Mouse (Mus musculus) testis, postnatal 14 days (tissue): ENCODE data around the gene A4gnt.
"Not testable (repeated sequence)": the region's sequence is repeated elsewhere in the genome, so short reads cannot be mapped to it uniquely, and the experiment has no call there.

ENCODE experiments used
- DNase-seq: peaks from one replicate; pipeline ENCODE4 v3.0.0; 2021; ENCODE audit warnings: low spot score

A4gnt gene

GRCm38 (mm10) chr9:99612202-99612601 lies at the start of gene A4gnt:
TSS of gene A4gnt (plus strand) at chr9:99612502.
- no peak for DNase-seq

- DNase-seq = peak; percentile 37
Measured at GRCm38 (mm10) chr9:99563714-99564113, 48.6 kb upstream of the A4gnt start.

- DNase-seq = peak; percentile 65
Measured at GRCm38 (mm10) chr9:99568023-99568346, 44.3 kb upstream of the A4gnt start.

GRCm38 (mm10) chr9:99568347-99569070 lies 43.8 kb upstream of the A4gnt start, which contains the start of gene Armc8:
TSS of gene Armc8 (minus strand) at chr9:99568899.
- peak; percentile 91 for DNase-seq

GRCm38 (mm10) chr9:99569071-99569397 lies 43.3 kb upstream of the A4gnt start:
- DNase-seq = no peak

GRCm38 (mm10) chr9:99575677-99576480 lies 36.4 kb upstream of the A4gnt start, which contains the start of gene Dbr1:
TSS of gene Dbr1 (plus strand) at chr9:99575799.
- peak; percentile 97 for DNase-seq

GRCm38 (mm10) chr9:99580655-99581054 lies 31.6 kb upstream of the A4gnt start:
- DNase-seq = no peak

GRCm38 (mm10) chr9:99587505-99588202 lies 24.6 kb upstream of the A4gnt start:
- DNase-seq = peak; percentile 70

- DNase-seq = no peak
Measured at GRCm38 (mm10) chr9:99591144-99591543, 21.2 kb upstream of the A4gnt start.

- DNase-seq = not testable (repeated sequence)
Measured at GRCm38 (mm10) chr9:99599127-99599526, 13.2 kb upstream of the A4gnt start.

GRCm38 (mm10) chr9:99603566-99603965 lies 8.7 kb upstream of the A4gnt start:
- DNase-seq = no peak

- no peak for DNase-seq
Measured at GRCm38 (mm10) chr9:99619688-99620087, 7.4 kb downstream of the A4gnt start.

- no peak for DNase-seq
Measured at GRCm38 (mm10) chr9:99620196-99620595, 7.9 kb downstream of the A4gnt start.

- no peak for DNase-seq
Measured at GRCm38 (mm10) chr9:99622034-99622433, 9.7 kb downstream of the A4gnt start.

GRCm38 (mm10) chr9:99622966-99623365 lies 10.7 kb downstream of the A4gnt start:
- DNase-seq = no peak

GRCm38 (mm10) chr9:99624117-99624516 lies 11.8 kb downstream of the A4gnt start:
- DNase-seq = peak; percentile 26

GRCm38 (mm10) chr9:99628581-99628980 lies 16.3 kb downstream of the A4gnt start:
- no peak for DNase-seq

- peak; percentile 73 for DNase-seq
Measured at GRCm38 (mm10) chr9:99629281-99630011, 17.1 kb downstream of the A4gnt start, which contains the start of gene Dzip1l. TSS of gene Dzip1l (plus strand) at chr9:99629496.

- DNase-seq = no peak
Measured at GRCm38 (mm10) chr9:99630071-99630470, 17.8 kb downstream of the A4gnt start.

GRCm38 (mm10) chr9:99630528-99631125 lies 18.3 kb downstream of the A4gnt start:
- DNase-seq = no peak

GRCm38 (mm10) chr9:99631781-99632180 lies 19.5 kb downstream of the A4gnt start:
- no peak for DNase-seq

GRCm38 (mm10) chr9:99632264-99632663 lies 20.0 kb downstream of the A4gnt start:
- no peak for DNase-seq
